Mouse (Mus musculus): ENCODE data around the gene Tbc1d12. TPM values are rescaled to one million over a fixed set of nuclear protein-coding genes. Genes with fewer than 3 reads are reported as not detected.
"Not testable (repeated sequence)": the region's sequence is repeated elsewhere in the genome, so short reads cannot be mapped to it uniquely, and the experiment has no call there.

Tbc1d12 gene
- polyA plus RNA-seq, 1 experiment from 2014 or later = 1.9 TPM

DNA sequence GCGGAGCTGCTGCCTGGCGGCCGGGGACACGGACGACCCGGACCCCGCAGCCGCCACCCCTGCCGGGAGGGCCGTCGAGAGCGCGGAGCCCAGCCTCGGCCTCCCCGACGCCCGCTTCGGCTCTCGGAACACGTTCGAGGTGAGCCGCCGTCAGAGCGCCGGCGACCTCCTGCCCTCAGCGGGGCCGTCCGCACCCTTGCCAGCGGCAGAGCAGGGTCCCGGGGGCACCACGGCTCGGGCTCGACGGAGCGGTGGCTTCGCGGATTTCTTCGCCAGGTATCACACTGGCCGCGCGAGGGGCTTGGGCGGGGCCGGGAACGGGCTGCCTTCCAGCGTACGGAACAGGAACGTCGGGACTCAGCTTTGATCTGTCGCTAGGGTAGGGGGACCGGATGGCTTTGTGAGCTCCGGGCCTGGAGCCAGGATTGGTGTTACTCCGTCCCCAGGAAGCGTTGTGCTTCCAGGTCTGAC, 827 bp downstream of the Tbc1d12 start:
- H3K4me2 ChIP-seq (replicated peaks; ENCODE audit: low read depth) = peak overlapping the region; percentile 84
- no peaks in the 10 kb centered on the region for H3K27me3 ChIP-seq (replicated peaks; ENCODE audit: control insufficient read depth, insufficient read depth, low read length)
- no peaks in the 10 kb centered on the region for H3K36me3 ChIP-seq (ENCODE audit: control insufficient read depth, insufficient read depth)
- no peak for TF ChIP-seq CTCF (IDR thresholded peaks at IDR 0.05; ENCODE audit: low read depth)
- H3K27ac ChIP-seq (ENCODE audit: low read depth, low read length) = peak overlapping the region; percentile 90
- under 1% methylated on average over 49 of the region's 54 CpGs for WGBS
- peak overlapping the region; percentile 75 for H3K4me3 ChIP-seq (ENCODE audit: low read depth, low read length)
- peak overlapping the region; percentile 83 for H3K9ac ChIP-seq (ENCODE audit: low read depth, low read length)
- ATAC-seq = peak; percentile 42
- no peaks in the 10 kb centered on the region for H3K9me3 ChIP-seq (ENCODE audit: control insufficient read depth)
- H3K4me1 ChIP-seq (replicated peaks; ENCODE audit: control insufficient read depth, insufficient read depth, low read length) = no peaks in the 10 kb centered on the region

DNA sequence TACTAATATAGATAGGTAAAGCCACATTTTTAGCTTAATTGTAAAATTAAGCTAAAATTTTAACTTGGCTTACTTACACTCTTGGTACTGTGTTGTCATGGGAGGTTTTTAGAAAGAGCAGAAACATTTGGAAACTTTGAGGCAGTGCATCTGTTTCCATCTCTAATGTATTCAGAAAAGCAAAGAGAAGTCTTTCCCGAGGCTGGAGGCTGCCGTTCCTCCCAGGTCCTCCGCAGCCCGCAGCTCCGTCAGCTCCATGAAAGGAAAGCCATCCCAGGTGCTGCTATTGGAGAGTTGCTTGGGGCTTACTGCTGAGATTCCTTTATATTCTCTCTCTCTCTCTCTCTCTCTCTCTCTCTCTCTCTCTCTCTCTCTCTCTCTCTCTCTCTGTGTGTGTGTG, 8.4 kb downstream of the Tbc1d12 start:
- Histone ChIP-seq H3K9me3 (ENCODE audit: control insufficient read depth) (no peaks in the 10 kb centered on the region), H3K4me3 (ENCODE audit: low read depth, low read length) (no peak overlapping the region), H3K9ac (ENCODE audit: low read depth, low read length) (no peak overlapping the region), H3K27ac (ENCODE audit: low read depth, low read length) (no peak overlapping the region), H3K36me3 (ENCODE audit: control insufficient read depth, insufficient read depth) (no peaks in the 10 kb centered on the region), H3K4me2 (replicated peaks; ENCODE audit: low read depth) (no peak overlapping the region), H3K27me3 (replicated peaks; ENCODE audit: control insufficient read depth, insufficient read depth, low read length) (no peaks in the 10 kb centered on the region), H3K4me1 (replicated peaks; ENCODE audit: control insufficient read depth, insufficient read depth, low read length) (no peaks in the 10 kb centered on the region)
- TF ChIP-seq CTCF (IDR thresholded peaks at IDR 0.05; ENCODE audit: low read depth) = no peak
- WGBS = 84% methylated on average over 5 of the region's 5 CpGs
- no peak for ATAC-seq

DNA sequence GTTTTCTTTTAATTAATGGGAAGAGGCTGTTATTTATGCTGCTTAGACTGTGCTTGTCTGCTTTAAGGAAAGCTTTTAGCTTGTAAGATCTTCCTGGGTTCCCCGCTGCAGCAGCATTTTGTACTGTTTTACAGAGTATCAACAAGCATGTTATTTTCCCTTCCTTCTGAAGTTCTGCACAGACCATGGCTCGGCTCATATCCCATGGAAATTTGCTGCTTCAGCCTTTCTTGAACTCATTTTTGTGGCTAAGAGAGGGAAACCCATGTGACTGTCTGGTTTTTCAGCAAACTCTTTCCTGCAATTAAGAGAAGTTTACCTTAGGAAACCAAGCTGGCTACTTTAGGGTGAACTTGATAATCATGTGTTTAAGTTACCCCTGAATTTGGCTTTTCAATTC, 10.0 kb downstream of the Tbc1d12 start:
- H3K9me3 ChIP-seq (ENCODE audit: control insufficient read depth) = no peaks in the 10 kb centered on the region
- H3K36me3 ChIP-seq (ENCODE audit: control insufficient read depth, insufficient read depth) = no peaks in the 10 kb centered on the region
- H3K27ac ChIP-seq (ENCODE audit: low read depth, low read length) = no peak overlapping the region
- H3K9ac ChIP-seq (ENCODE audit: low read depth, low read length) = no peak overlapping the region
- no peaks in the 10 kb centered on the region for H3K4me1 ChIP-seq (replicated peaks; ENCODE audit: control insufficient read depth, insufficient read depth, low read length)
- no peak overlapping the region for H3K4me3 ChIP-seq (ENCODE audit: low read depth, low read length)
- no peak overlapping the region for H3K4me2 ChIP-seq (replicated peaks; ENCODE audit: low read depth)
- ATAC-seq = no peak
- WGBS = 64% methylated on average over 2 of the region's 2 CpGs
- H3K27me3 ChIP-seq (replicated peaks; ENCODE audit: control insufficient read depth, insufficient read depth, low read length) = no peaks in the 10 kb centered on the region
- no peak for TF ChIP-seq CTCF (IDR thresholded peaks at IDR 0.05; ENCODE audit: low read depth)

DNA sequence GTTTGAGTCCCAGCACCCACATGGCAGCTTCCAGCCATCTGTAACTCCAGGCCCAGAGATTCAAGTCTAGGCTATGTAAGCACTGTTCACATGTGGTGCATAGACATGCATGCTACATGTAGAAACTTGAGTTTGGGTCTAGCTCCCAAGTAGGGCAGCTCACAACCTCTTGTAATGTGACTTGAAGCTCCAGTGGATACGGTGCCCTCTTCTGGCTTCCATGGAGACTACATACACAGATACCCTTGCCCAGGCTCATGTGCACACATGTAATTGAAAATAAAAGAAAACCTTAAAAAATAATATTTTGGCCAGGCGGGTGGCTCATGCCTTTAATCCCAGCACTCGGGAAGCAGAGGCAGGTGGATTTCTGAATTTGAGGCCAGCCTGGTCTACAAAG, 21.8 kb downstream of the Tbc1d12 start:
- Histone ChIP-seq H3K27ac (ENCODE audit: low read depth, low read length) (no peak overlapping the region), H3K4me2 (replicated peaks; ENCODE audit: low read depth) (no peak overlapping the region), H3K9me3 (ENCODE audit: control insufficient read depth) (no peaks in the 10 kb centered on the region), H3K9ac (ENCODE audit: low read depth, low read length) (no peak overlapping the region), H3K36me3 (ENCODE audit: control insufficient read depth, insufficient read depth) (no peaks in the 10 kb centered on the region), H3K27me3 (replicated peaks; ENCODE audit: control insufficient read depth, insufficient read depth, low read length) (no peaks in the 10 kb centered on the region), H3K4me1 (replicated peaks; ENCODE audit: control insufficient read depth, insufficient read depth, low read length) (no peaks in the 10 kb centered on the region), H3K4me3 (ENCODE audit: low read depth, low read length) (no peak overlapping the region)
- 94% methylated on average over 3 of the region's 3 CpGs for WGBS
- no peak for TF ChIP-seq CTCF (IDR thresholded peaks at IDR 0.05; ENCODE audit: low read depth)
- ATAC-seq = no peak

DNA sequence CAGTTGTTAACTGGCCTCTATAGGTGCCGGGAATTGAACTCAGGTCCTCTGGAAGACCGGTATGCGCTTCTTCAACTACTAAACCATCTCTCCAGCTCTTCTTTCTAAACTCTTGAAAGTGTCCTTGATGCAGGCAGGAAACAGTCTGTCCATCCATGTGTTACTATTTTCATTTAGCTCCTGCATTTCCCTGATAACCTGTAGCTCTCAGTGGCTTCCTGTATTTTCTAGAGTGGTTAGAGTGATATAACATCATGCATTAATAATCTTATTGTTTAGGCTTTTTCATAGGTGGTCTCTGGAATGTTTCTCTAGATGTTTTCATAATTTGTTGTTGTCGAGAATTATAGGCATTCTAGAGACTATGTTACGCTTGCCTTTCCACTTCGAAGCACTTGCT, 26.1 kb downstream of the Tbc1d12 start:
- H3K4me2 ChIP-seq (replicated peaks; ENCODE audit: low read depth) = no peak overlapping the region
- no peak overlapping the region for H3K9ac ChIP-seq (ENCODE audit: low read depth, low read length)
- no peak for TF ChIP-seq CTCF (IDR thresholded peaks at IDR 0.05; ENCODE audit: low read depth)
- 94% methylated on average over 6 of the region's 6 CpGs for WGBS
- H3K27ac ChIP-seq (ENCODE audit: low read depth, low read length) = no peak overlapping the region
- H3K4me1 ChIP-seq (replicated peaks; ENCODE audit: control insufficient read depth, insufficient read depth, low read length) = no peaks in the 10 kb centered on the region
- no peaks in the 10 kb centered on the region for H3K36me3 ChIP-seq (ENCODE audit: control insufficient read depth, insufficient read depth)
- ATAC-seq = no peak
- H3K4me3 ChIP-seq (ENCODE audit: low read depth, low read length) = no peak overlapping the region
- no peaks in the 10 kb centered on the region for H3K9me3 ChIP-seq (ENCODE audit: control insufficient read depth)
- H3K27me3 ChIP-seq (replicated peaks; ENCODE audit: control insufficient read depth, insufficient read depth, low read length) = no peaks in the 10 kb centered on the region

DNA sequence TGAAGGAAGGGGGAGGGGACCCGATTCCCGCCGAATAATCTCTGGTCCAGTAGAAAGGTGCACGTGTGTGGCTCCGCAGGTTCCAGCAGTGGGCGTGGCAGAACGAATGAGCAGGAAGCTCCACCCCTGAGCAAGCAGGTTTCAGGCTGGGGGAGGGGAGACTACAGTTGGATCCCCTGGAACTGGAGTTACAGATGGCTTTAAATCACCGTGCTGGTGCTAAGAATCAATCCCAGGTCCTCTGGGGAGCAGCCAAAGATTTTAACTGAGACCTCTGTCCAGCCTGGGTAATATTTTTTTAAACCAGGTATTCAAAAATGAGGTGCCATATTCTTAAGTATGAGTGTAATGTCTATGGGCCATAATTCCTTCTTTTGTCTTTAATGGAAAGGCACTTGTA, 38.4 kb downstream of the Tbc1d12 start:
- not testable (repeated sequence) for H3K9ac ChIP-seq (ENCODE audit: low read depth, low read length); H3K4me2 ChIP-seq (replicated peaks; ENCODE audit: low read depth); H3K4me1 ChIP-seq (replicated peaks; ENCODE audit: control insufficient read depth, insufficient read depth, low read length); H3K9me3 ChIP-seq (ENCODE audit: control insufficient read depth); H3K27me3 ChIP-seq (replicated peaks; ENCODE audit: control insufficient read depth, insufficient read depth, low read length); ATAC-seq; H3K4me3 ChIP-seq (ENCODE audit: low read depth, low read length); H3K36me3 ChIP-seq (ENCODE audit: control insufficient read depth, insufficient read depth); H3K27ac ChIP-seq (ENCODE audit: low read depth, low read length)
- WGBS = 92% methylated on average over 2 of the region's 8 CpGs

DNA sequence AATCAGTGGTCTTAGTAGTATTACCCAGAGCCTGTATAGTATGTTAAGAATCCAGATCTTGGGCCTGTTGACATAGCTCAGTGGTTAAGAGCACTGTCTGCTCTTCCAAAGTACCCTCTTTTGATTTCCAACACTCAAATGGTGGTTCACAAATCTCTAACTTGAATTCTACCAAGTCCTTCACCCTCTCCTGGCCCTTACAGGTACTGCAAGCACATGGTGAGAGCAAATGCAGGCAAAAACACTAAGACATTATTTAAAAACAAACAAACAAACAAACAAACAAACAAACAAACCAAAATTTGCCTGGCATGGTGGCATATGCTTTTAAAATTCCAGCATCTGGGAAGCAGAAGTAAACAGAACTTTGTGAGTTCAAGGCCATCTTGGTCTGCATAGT, 43.9 kb downstream of the Tbc1d12 start:
- Histone ChIP-seq H3K9ac (ENCODE audit: low read depth, low read length) (no peak overlapping the region), H3K4me3 (ENCODE audit: low read depth, low read length) (no peak overlapping the region), H3K4me1 (replicated peaks; ENCODE audit: control insufficient read depth, insufficient read depth, low read length) (no peaks in the 10 kb centered on the region), H3K9me3 (ENCODE audit: control insufficient read depth) (no peaks in the 10 kb centered on the region), H3K27ac (ENCODE audit: low read depth, low read length) (no peak overlapping the region), H3K36me3 (ENCODE audit: control insufficient read depth, insufficient read depth) (no peaks in the 10 kb centered on the region), H3K27me3 (replicated peaks; ENCODE audit: control insufficient read depth, insufficient read depth, low read length) (no peaks in the 10 kb centered on the region), H3K4me2 (replicated peaks; ENCODE audit: low read depth) (no peak overlapping the region)
- no peak for ATAC-seq
- TF ChIP-seq CTCF (IDR thresholded peaks at IDR 0.05; ENCODE audit: low read depth) = peak; percentile 43
